Mouse (Mus musculus): ENCODE data around the gene Qrich2.

DNA sequence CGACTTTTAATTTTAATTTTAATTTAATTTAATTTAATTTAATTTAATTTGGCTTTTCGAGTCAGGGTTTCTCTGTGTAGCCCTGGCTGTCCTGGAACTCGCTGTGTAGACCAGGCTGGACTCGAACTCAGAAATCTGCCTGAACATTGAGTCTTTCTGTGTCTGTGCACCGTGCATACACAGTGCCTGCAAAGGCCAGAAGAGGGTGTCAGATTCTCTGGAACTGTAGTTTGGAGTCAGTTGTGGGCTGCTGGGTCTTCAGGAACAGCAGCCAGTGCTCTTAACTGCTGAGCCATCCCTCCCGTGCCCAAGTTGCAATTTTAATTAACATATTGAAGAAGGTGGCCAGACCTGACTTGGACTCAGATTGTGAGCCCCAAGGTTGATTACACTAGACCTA, 25.3 kb upstream of the Qrich2 start:
- TF ChIP-seq EP300 (IDR thresholded peaks at IDR 0.05; ENCODE audit: low read depth) (no peak), CTCF (IDR thresholded peaks at IDR 0.05; ENCODE audit: low read depth) (no peak)
